Mouse (Mus musculus): Measurements from ENCODE around the gene Chst3.

DNA sequence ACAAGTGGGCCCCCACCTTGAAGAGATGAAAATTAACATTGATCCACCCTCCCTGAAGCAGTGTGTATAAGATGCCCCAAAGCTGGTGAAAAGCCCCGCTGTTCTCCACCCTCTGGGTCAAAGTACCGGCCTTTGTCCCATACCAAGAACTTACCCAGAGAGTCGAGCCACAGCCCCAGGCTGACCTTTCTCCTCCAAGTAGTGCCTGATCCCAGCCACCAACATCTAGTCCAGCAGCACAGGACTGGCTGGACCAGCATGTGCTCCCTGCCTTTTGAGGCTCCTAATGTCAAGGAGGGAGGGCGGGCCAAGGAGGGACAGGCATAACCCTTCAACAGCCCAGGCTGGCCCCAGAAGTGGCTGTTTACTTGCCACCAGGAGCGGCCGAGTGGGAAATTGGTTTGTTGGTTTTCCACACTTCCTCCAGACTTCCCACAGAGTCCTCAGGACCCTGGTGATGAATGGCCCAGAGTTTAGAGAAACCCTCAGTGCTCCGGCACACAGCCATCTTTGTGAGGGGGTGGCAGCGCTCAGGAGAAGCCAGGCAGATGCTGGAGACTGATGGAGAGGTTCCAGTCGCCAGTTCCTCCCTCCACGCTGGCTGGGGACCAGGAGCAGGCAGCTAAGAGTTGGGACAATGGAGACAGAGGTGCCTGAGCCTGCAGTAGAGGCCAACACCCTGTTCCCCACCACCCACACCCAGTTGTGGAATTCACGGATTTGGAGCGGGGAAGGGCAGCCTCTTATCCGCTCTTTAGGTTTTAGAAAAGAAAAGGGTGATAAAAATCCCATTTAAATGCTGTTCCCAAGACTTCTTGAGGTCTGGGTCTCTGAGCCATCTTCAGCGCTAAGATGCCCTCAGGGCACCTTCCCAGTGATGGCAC, 3.7 kb downstream of the Chst3 start:
- TF ChIP-seq CTCF (IDR thresholded peaks at IDR 0.05; ENCODE audit: borderline replicate concordance, control insufficient read depth, extremely low read depth, insufficient read depth, low read length, poor library complexity): no peak
- TF ChIP-seq POLR2A (IDR thresholded peaks at IDR 0.05; ENCODE audit: control insufficient read depth, extremely low read depth, insufficient read depth, low read length, poor library complexity): no peak
